Mouse (Mus musculus) ovary, adult 18-20 months (tissue): Measurements from ENCODE around the gene Rimbp3.

Source experiments
- DNase-seq: peaks from one replicate; pipeline ENCODE4 v3.0.0; 2022; ENCODE audit warnings: low spot score, mixed read lengths

Rimbp3 gene

GRCm38 (mm10) chr16:17258917-17259316 lies 50.5 kb downstream of the Rimbp3 start:
- DNase-seq = no peak

- DNase-seq = no peak
These were observed 52.9 kb downstream of the Rimbp3 start for GRCm38 (mm10) chr16:17261341-17261740.
